Mouse (Mus musculus): ENCODE measurements around the gene Dnajb4.

DNA sequence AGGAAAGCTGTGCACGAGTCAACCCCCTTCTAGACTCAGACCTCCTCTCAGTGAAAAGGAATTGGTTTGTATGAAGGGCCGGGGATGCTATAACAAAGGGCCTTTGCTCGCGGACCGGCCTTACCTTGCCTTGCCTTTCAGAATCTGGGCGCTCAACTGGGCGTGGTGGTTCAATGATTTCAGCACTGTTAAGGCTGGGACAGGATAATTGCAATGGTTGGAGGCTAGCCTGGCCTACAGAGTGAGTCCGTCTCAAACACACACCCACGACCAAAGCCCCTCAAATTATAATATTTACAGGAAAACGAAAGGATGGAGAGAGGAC is 44.0 kb downstream of the Dnajb4 start, which contains the start of gene Gipc2:
- no peak for TF ChIP-seq GATA1 (IDR thresholded peaks at IDR 0.05; ENCODE audit: borderline replicate concordance, low read length)
- TF ChIP-seq FLI1 (IDR thresholded peaks at IDR 0.05; ENCODE audit: low read length) = no peak

Data from megakaryocyte, embryonic 14.5 days (primary cell).